Mouse (Mus musculus) hindbrain, embryonic 11.5 days (tissue): ENCODE results near the gene Galm. TPM values are rescaled to one million over a fixed set of nuclear protein-coding genes. Genes with fewer than 3 reads are reported as not detected.
"Not testable (repeated sequence)": the region's sequence is repeated elsewhere in the genome, so short reads cannot be mapped to it uniquely, and the experiment has no call there.

Experiments
- ATAC-seq: fragments of 200-750 bp; cut with Nextera tagmentation; 2 replicates; pipeline ENCODE4 v1.8.0; 2017; ENCODE audit warnings: mild to moderate bottlenecking, moderate TSS enrichment, moderate library complexity; ENCODE audit not compliant: low FRiP score
- DNase-seq: peaks from one replicate; pipeline ENCODE4 v3.0.0-alpha.2; 2015; ENCODE audit warnings: low spot score
- H3K27ac ChIP-seq: fragments of 300-500 bp; sonication (generic); 2 replicates; pipeline ENCODE4 v1.5.1; 2014; ENCODE audit warnings: mild to moderate bottlenecking, low read depth, low read length
- H3K27me3 ChIP-seq: fragments of 300-500 bp; sonication (generic); 2 replicates; pipeline ENCODE4 v1.6.1; 2014; ENCODE audit warnings: mild to moderate bottlenecking, low read length, moderate library complexity, mixed read lengths; ENCODE audit not compliant: control insufficient read depth, insufficient read depth
- H3K36me3 ChIP-seq: fragments of 300-500 bp; sonication (generic); 2 replicates; pipeline ENCODE4 v1.6.1; 2014; ENCODE audit warnings: mild to moderate bottlenecking, low read length, moderate library complexity, mixed read lengths; ENCODE audit not compliant: control insufficient read depth, insufficient read depth
- H3K4me1 ChIP-seq: fragments of 300-500 bp; sonication (generic); replicated peaks from 2 replicates; pipeline ENCODE4 v1.6.1; 2014; ENCODE audit warnings: low read length, mixed read lengths; ENCODE audit not compliant: control insufficient read depth, insufficient read depth
- H3K4me2 ChIP-seq: fragments of 300-500 bp; sonication (generic); replicated peaks from 2 replicates; pipeline ENCODE4 v1.6.1; 2014; ENCODE audit warnings: mild to moderate bottlenecking, low read depth, low read length
- H3K4me3 ChIP-seq: fragments of 300-500 bp; sonication (generic); 2 replicates; pipeline ENCODE4 v1.5.1; 2014; ENCODE audit warnings: low read depth, low read length
- H3K9ac ChIP-seq: fragments of 300-500 bp; sonication (generic); 2 replicates; pipeline ENCODE4 v1.6.1; 2014; ENCODE audit warnings: low read depth, low read length
- H3K9me3 ChIP-seq: fragments of 300-500 bp; sonication (generic); 2 replicates; pipeline ENCODE4 v1.6.1; 2016; ENCODE audit warnings: low read length; ENCODE audit not compliant: control insufficient read depth
- whole genome bisulfite sequencing: fragments of 180-500 bp; shearing (Covaris S2); extraction: QIAGEN DNeasy Blood & Tissue Kit; methylation state at CpG from one replicate; pipeline ENCODE4 v1.1.7; 2014; 5-methylcytosine and 5-hydroxymethylcytosine counted together
- polyA plus RNA-seq: library from polyadenylated mRNA; unstranded; fragments of >200 nt; fragmentation: Nextera tagmentation; extraction: Ambion mirVana; gene quantifications from 2 replicates; pipeline ENCODE4 v1.2.1, GENCODE M21; 2014

Gene Galm
- polyA plus RNA-seq, 1 experiment from 2014 or later: 9.1 TPM

GRCm38 (mm10) chr17:80224326-80225116 lies 97.2 kb downstream of the Galm start, which contains the start of gene Gemin6:
TSS of gene Gemin6 (plus strand) at chr17:80224441.
- DNase-seq (peak; percentile 88), ATAC-seq (peak; percentile 98)
- Histone ChIP-seq H3K4me3 (peak within 1 kb of the TSS; percentile 49), H3K4me1 (no peaks in the 10 kb centered on the region), H3K4me2 (peak within 1 kb of the TSS; percentile 66), H3K36me3 (no peaks in the 10 kb centered on the region), H3K27me3 (no peaks in the 10 kb centered on the region), H3K9ac (peak within 1 kb of the TSS; percentile 68), H3K9me3 (no peaks in the 10 kb centered on the region), H3K27ac (peak within 1 kb of the TSS; percentile 69)
- WGBS: under 1% methylated on average over 33 of the region's 33 CpGs

DNA sequence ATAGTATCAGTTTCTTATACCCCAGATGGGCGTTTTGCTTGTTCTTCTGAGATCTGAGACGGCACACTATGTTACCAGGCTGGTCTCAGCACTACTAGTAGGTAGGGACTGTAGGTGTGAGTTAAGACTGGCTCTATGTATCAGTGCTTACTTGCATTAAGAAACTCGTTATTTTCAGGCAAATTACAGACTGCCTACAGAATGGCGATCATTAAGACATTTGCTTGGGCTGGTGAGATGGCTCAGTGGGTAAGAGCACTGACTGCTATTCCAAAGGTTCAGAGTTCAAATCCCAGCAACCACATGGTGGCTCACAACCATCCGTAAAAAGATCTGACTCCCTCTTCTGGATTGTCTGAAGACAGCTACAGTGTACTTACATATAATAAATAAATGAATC lies 97.9 kb downstream of the Galm start:
- peak overlapping the region; percentile 66 for H3K4me2 ChIP-seq
- peak overlapping the region; percentile 68 for H3K9ac ChIP-seq
- H3K9me3 ChIP-seq, H3K4me1 ChIP-seq, H3K27ac ChIP-seq, H3K36me3 ChIP-seq, H3K27me3 ChIP-seq: not testable (repeated sequence)
- peak; percentile 8 for DNase-seq
- H3K4me3 ChIP-seq: peak overlapping the region; percentile 49
- peak; percentile 20; the same call in 1 of the 2 replicates for ATAC-seq
- 54% methylated on average over 4 of the region's 5 CpGs for WGBS

DNA sequence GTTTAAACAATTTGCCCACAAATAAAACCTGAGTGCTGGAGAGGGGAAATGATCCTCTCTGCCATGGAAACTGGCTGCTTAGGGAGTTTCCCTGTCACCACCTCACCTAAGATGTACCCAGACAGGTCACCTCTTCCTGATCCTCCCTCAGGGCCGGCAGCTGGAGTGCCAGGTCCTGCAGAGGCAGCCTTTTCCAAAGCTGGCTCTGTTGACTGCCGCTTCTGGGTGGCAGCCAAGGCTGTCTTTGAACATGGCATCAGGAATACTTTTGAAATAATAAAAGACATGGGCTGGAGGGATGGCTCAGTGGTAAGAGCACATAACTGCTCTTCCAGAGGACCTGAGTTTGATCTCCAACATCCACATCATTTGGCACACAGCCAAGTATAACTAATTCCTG lies 102.1 kb downstream of the Galm start:
- Histone ChIP-seq H3K27me3 (no peaks in the 10 kb centered on the region), H3K4me1 (no peaks in the 10 kb centered on the region), H3K27ac (no peak overlapping the region), H3K4me2 (no peak overlapping the region), H3K9ac (no peak overlapping the region), H3K4me3 (no peak overlapping the region), H3K36me3 (no peaks in the 10 kb centered on the region), H3K9me3 (no peaks in the 10 kb centered on the region)
- 94% methylated on average over 2 of the region's 2 CpGs for WGBS
- DNase-seq (no peak), ATAC-seq (no peak)

DNA sequence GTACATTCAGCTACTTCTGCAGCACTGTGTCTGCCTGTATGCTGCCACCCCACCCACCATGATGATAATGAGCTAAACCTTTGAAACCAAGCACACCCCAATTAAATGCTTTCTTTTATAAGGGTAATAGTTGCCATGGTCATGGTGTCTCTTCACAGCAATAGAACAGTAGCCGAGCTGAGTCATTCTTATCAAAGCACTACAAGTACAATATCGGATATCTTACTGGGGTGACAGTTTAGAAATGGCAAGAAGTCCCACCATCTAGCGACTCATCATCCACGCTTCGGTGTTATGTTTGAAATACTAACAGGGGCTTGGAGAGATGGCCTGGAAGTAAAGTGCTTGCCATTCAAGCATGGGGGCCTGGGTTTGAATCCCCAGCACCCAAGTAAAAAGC lies 106.6 kb downstream of the Galm start:
- no peaks in the 10 kb centered on the region for H3K36me3 ChIP-seq
- no peak overlapping the region for H3K27ac ChIP-seq
- H3K9ac ChIP-seq: no peak overlapping the region
- DNase-seq (no peak), ATAC-seq (no peak)
- H3K27me3 ChIP-seq: no peaks in the 10 kb centered on the region
- 96% methylated on average over 5 of the region's 5 CpGs for WGBS
- no peak overlapping the region for H3K4me2 ChIP-seq
- no peaks in the 10 kb centered on the region for H3K9me3 ChIP-seq
- no peaks in the 10 kb centered on the region for H3K4me1 ChIP-seq
- no peak overlapping the region for H3K4me3 ChIP-seq

GRCm38 (mm10) chr17:80234376-80234775 lies 107.1 kb downstream of the Galm start:
- Histone ChIP-seq H3K4me2 (no peak overlapping the region), H3K9me3 (no peaks in the 10 kb centered on the region), H3K27ac (no peak overlapping the region), H3K4me3 (no peak overlapping the region), H3K27me3 (no peaks in the 10 kb centered on the region), H3K9ac (no peak overlapping the region), H3K36me3 (no peaks in the 10 kb centered on the region), H3K4me1 (no peaks in the 10 kb centered on the region)
- no peak for DNase-seq
- 88% methylated on average over 7 of the region's 7 CpGs for WGBS
- ATAC-seq: no peak

Other genes starting within 250 kb of the Galm start
- 41.3 and 43.6 TPM in 2 replicates for gene Atl2, start 231.3 kb upstream of the Galm start, polyA plus RNA-seq
- gene Hnrnpll, start 65.1 kb upstream of the Galm start, polyA plus RNA-seq: 123 and 132 TPM in 2 replicates
- gene Srsf7, start 79.8 kb downstream of the Galm start, polyA plus RNA-seq: 773 and 810 TPM in 2 replicates
- gene Ttc39d, start 80.0 kb downstream of the Galm start, polyA plus RNA-seq: 0.20 TPM in 1 of 2 replicates, not detected in the other
- gene Gemin6, start 97.0 kb downstream of the Galm start, polyA plus RNA-seq: 37.9 and 41.5 TPM in 2 replicates
- gene Morn2, start 162.7 kb downstream of the Galm start, polyA plus RNA-seq: 32.0 and 38.6 TPM in 2 replicates
- gene Dhx57, start 163.0 kb downstream of the Galm start, polyA plus RNA-seq: 23.3 and 25.7 TPM in 2 replicates
- 0.50 and 1.7 TPM in 2 replicates for gene Arhgef33, start 179.9 kb downstream of the Galm start, polyA plus RNA-seq
- gene Gm10190, start 246.1 kb downstream of the Galm start, polyA plus RNA-seq: 1.8 and 1.9 TPM in 2 replicates